Mouse (Mus musculus): ENCODE measurements around the gene Entpd3. TPM values are rescaled to one million over a fixed set of nuclear protein-coding genes. Genes with fewer than 3 reads are reported as not detected.

Gene Entpd3
- polyA plus RNA-seq (2015; fragmentation: Nextera tagmentation; extraction: Ambion mirVana): 1.5 and 1.9 TPM in 2 replicates

GRCm38 (mm10) chr9:120539662-120540251, at the start of gene Entpd3:
TSS of gene Entpd3 (plus strand) at chr9:120539818.
- H3K9me3 ChIP-seq: no peaks in the 10 kb centered on the region
- peak within 1 kb of the TSS; percentile 48 for H3K9ac ChIP-seq (replicated peaks)
- no peaks in the 10 kb centered on the region for H3K36me3 ChIP-seq
- H3K4me1 ChIP-seq: peaks cover 9% of the 10 kb centered on the region
- peak within 1 kb of the TSS; percentile 71 for H3K4me2 ChIP-seq (replicated peaks)
- no peak for ATAC-seq (replicated peaks)
- no peak within 1 kb of the TSS for H3K27ac ChIP-seq (replicated peaks)
- H3K27me3 ChIP-seq: peaks cover 18% of the 10 kb centered on the region; the same call in 1 of the 2 replicates
- under 1% methylated on average over 31 of the region's 31 CpGs for WGBS
- H3K4me3 ChIP-seq: peak within 1 kb of the TSS; percentile 43

- no peak for ATAC-seq (replicated peaks)
- H3K9ac ChIP-seq (replicated peaks): no peak overlapping the region
- no peaks in the 10 kb centered on the region for H3K27me3 ChIP-seq
- 84% methylated on average over 3 of the region's 3 CpGs for WGBS
- H3K9me3 ChIP-seq: no peaks in the 10 kb centered on the region
- peaks cover 19% of the 10 kb centered on the region for H3K36me3 ChIP-seq
- peaks cover 32% of the 10 kb centered on the region for H3K4me1 ChIP-seq
- no peak overlapping the region; the same call in 1 of the 2 replicates for H3K27ac ChIP-seq (replicated peaks)
- peak overlapping the region; percentile 92 for H3K4me3 ChIP-seq
- peak overlapping the region; percentile 71 for H3K4me2 ChIP-seq (replicated peaks)
Measured at GRCm38 (mm10) chr9:120491509-120491908, 48.1 kb upstream of the Entpd3 start.

GRCm38 (mm10) chr9:120492010-120492399, 47.6 kb upstream of the Entpd3 start, which contains the start of gene Eif1b:
TSS of gene Eif1b (plus strand) at chr9:120492232.
- Histone ChIP-seq H3K4me2 (replicated peaks) (peak within 1 kb of the TSS; percentile 71), H3K27ac (replicated peaks) (peak within 1 kb of the TSS; percentile 89), H3K9ac (replicated peaks) (peak within 1 kb of the TSS; percentile 100), H3K4me1 (peaks cover 36% of the 10 kb centered on the region), H3K4me3 (peak within 1 kb of the TSS; percentile 92), H3K9me3 (no peaks in the 10 kb centered on the region), H3K27me3 (no peaks in the 10 kb centered on the region), H3K36me3 (peaks cover 19% of the 10 kb centered on the region)
- 2% methylated on average over 19 of the region's 19 CpGs for WGBS
- peak; percentile 35 for ATAC-seq (replicated peaks)

- H3K4me3 ChIP-seq: peak overlapping the region; percentile 92
- H3K9ac ChIP-seq (replicated peaks): peak overlapping the region; percentile 100
- H3K27me3 ChIP-seq: no peaks in the 10 kb centered on the region
- peaks cover 19% of the 10 kb centered on the region for H3K36me3 ChIP-seq
- H3K27ac ChIP-seq (replicated peaks): peak overlapping the region; percentile 89
- peaks cover 36% of the 10 kb centered on the region for H3K4me1 ChIP-seq
- H3K4me2 ChIP-seq (replicated peaks): peak overlapping the region; percentile 71
- 0% methylated on average over 81 of the region's 97 CpGs for WGBS
- ATAC-seq (replicated peaks): peak; percentile 82
- no peaks in the 10 kb centered on the region for H3K9me3 ChIP-seq
Measured at GRCm38 (mm10) chr9:120492400-120493351, 46.9 kb upstream of the Entpd3 start.

GRCm38 (mm10) chr9:120493781-120494180, 45.8 kb upstream of the Entpd3 start:
- no peak for ATAC-seq (replicated peaks)
- Histone ChIP-seq H3K4me1 (peaks cover 36% of the 10 kb centered on the region), H3K36me3 (peaks cover 19% of the 10 kb centered on the region), H3K27ac (replicated peaks) (peak overlapping the region; percentile 89; the same call in 1 of the 2 replicates), H3K27me3 (no peaks in the 10 kb centered on the region), H3K4me2 (replicated peaks) (peak overlapping the region; percentile 71), H3K9me3 (no peaks in the 10 kb centered on the region), H3K9ac (replicated peaks) (peak overlapping the region; percentile 100), H3K4me3 (peak overlapping the region; percentile 92)
- WGBS: 59% methylated on average over 12 of the region's 12 CpGs

- Histone ChIP-seq H3K4me3 (no peak overlapping the region), H3K36me3 (peaks cover 19% of the 10 kb centered on the region), H3K27me3 (no peaks in the 10 kb centered on the region), H3K4me1 (peaks cover 36% of the 10 kb centered on the region), H3K9ac (replicated peaks) (no peak overlapping the region), H3K9me3 (no peaks in the 10 kb centered on the region), H3K4me2 (replicated peaks) (no peak overlapping the region), H3K27ac (replicated peaks) (peak overlapping the region; percentile 37; the same call in 1 of the 2 replicates)
- 4% methylated on average over 3 of the region's 3 CpGs for WGBS
- peak; percentile 32; the same call in 1 of the 2 replicates for ATAC-seq (replicated peaks)
Measured at GRCm38 (mm10) chr9:120496691-120497090, 42.9 kb upstream of the Entpd3 start.

- no peak overlapping the region for H3K27ac ChIP-seq (replicated peaks)
- no peaks in the 10 kb centered on the region for H3K9me3 ChIP-seq
- no peaks in the 10 kb centered on the region for H3K27me3 ChIP-seq
- no peak overlapping the region for H3K4me3 ChIP-seq
- ATAC-seq (replicated peaks): no peak
- peaks cover 19% of the 10 kb centered on the region for H3K36me3 ChIP-seq
- H3K4me2 ChIP-seq (replicated peaks): no peak overlapping the region
- H3K4me1 ChIP-seq: peaks cover 31% of the 10 kb centered on the region
- H3K9ac ChIP-seq (replicated peaks): no peak overlapping the region
- 88% methylated on average over 5 of the region's 5 CpGs for WGBS
Measured at GRCm38 (mm10) chr9:120497983-120498382, 41.6 kb upstream of the Entpd3 start.

GRCm38 (mm10) chr9:120501191-120501902, 38.3 kb upstream of the Entpd3 start:
- Histone ChIP-seq H3K9me3 (no peaks in the 10 kb centered on the region), H3K4me2 (replicated peaks) (no peak overlapping the region), H3K9ac (replicated peaks) (no peak overlapping the region), H3K36me3 (no peaks in the 10 kb centered on the region), H3K4me1 (peaks cover 5% of the 10 kb centered on the region; the same call in 1 of the 2 replicates), H3K27ac (replicated peaks) (no peak overlapping the region), H3K27me3 (no peaks in the 10 kb centered on the region), H3K4me3 (no peak overlapping the region)
- no peak; the same call in 1 of the 2 replicates for ATAC-seq (replicated peaks)
- WGBS: 38% methylated on average over 10 of the region's 10 CpGs

GRCm38 (mm10) chr9:120502013-120502412, 37.6 kb upstream of the Entpd3 start:
- H3K27ac ChIP-seq (replicated peaks): no peak overlapping the region
- no peak overlapping the region for H3K9ac ChIP-seq (replicated peaks)
- peak; percentile 60; the same call in 1 of the 2 replicates for ATAC-seq (replicated peaks)
- H3K4me3 ChIP-seq: no peak overlapping the region
- WGBS: 5% methylated on average over 8 of the region's 8 CpGs
- H3K9me3 ChIP-seq: no peaks in the 10 kb centered on the region; the same call in 1 of the 2 replicates
- no peak overlapping the region for H3K4me2 ChIP-seq (replicated peaks)
- peaks cover under 1% of the 10 kb centered on the region; the same call in 1 of the 2 replicates for H3K4me1 ChIP-seq
- no peaks in the 10 kb centered on the region for H3K36me3 ChIP-seq
- no peaks in the 10 kb centered on the region for H3K27me3 ChIP-seq

GRCm38 (mm10) chr9:120504423-120504822, 35.2 kb upstream of the Entpd3 start:
- no peak overlapping the region for H3K9ac ChIP-seq (replicated peaks)
- no peaks in the 10 kb centered on the region for H3K4me1 ChIP-seq
- H3K9me3 ChIP-seq: no peaks in the 10 kb centered on the region; the same call in 1 of the 2 replicates
- 88% methylated on average over 2 of the region's 2 CpGs for whole genome bisulfite sequencing
- H3K36me3 ChIP-seq: no peaks in the 10 kb centered on the region
- no peak for ATAC-seq (replicated peaks)
- H3K27me3 ChIP-seq: no peaks in the 10 kb centered on the region
- H3K4me3 ChIP-seq: no peak overlapping the region
- H3K27ac ChIP-seq (replicated peaks): no peak overlapping the region
- H3K4me2 ChIP-seq (replicated peaks): no peak overlapping the region

GRCm38 (mm10) chr9:120511781-120512180, 27.8 kb upstream of the Entpd3 start:
- H3K9ac ChIP-seq (replicated peaks): no peak overlapping the region
- H3K4me1 ChIP-seq: no peaks in the 10 kb centered on the region
- 80% methylated on average over 3 of the region's 3 CpGs for WGBS
- no peaks in the 10 kb centered on the region for H3K36me3 ChIP-seq
- no peak for ATAC-seq (replicated peaks)
- no peaks in the 10 kb centered on the region for H3K27me3 ChIP-seq
- no peak overlapping the region for H3K4me2 ChIP-seq (replicated peaks)
- H3K9me3 ChIP-seq: no peaks in the 10 kb centered on the region
- no peak overlapping the region for H3K4me3 ChIP-seq
- H3K27ac ChIP-seq (replicated peaks): no peak overlapping the region

Measured in forebrain, embryonic 15.5 days (tissue).